14 mouse cellular contexts compared by ENCODE assay signal in the genomic region with DNA sequence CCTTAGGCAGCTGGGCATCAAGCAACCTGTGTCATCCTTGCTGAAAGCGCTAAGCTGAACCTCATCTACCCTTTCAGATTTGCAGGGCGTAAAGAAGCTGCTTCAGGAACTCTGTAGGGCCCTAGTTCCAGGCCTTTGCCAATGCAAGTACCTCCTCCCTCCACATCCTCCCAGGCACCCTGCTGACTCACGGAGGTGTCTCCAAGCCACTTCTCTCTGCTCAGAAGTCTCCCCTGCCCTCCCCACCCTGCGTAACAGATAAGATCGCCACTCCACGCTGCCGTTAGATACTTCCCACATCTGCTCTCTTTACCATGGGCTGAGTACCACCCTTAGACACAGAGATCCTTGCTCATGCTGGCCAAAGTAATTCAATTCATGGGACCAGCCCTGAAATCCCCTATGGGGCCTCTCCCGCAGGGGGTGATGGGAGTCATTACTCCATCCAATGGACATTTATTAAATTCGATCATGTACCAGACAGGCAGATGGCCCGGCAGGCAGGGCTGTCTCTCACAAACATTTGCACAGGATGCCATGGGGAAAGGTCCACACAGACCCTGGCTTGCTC. TPM values are rescaled to one million over a fixed set of nuclear protein-coding genes. Genes with fewer than 3 reads are reported as not detected.
DNase-seq lines count a peak whose midpoint lies in the region; ATAC-seq and TF ChIP-seq lines count a peak whose summit lies in the region.
"Had no signal": no experiment of that assay in that cellular context is flagged by ENCODE, and none has a peak within 500 bp of the region (broad histone marks: within the 10 kb centered on the region; RNA-seq: fewer than 3 reads in every experiment).

No protein-coding gene starts in this region.

- no peak for TF ChIP-seq CTCF in bone marrow, adult 2 months (IDR thresholded peaks at IDR 0.05; ENCODE audit: control insufficient read depth, insufficient read depth, low read length)

- TF ChIP-seq POLR2A in bone marrow, adult 2 months (IDR thresholded peaks at IDR 0.05; ENCODE audit: borderline replicate concordance, control insufficient read depth, low read depth, low read length) = no peak

- ATAC-seq in megakaryocyte-erythroid progenitor cell, adult 5-6 weeks (replicated peaks; ENCODE audit: low FRiP score, low TSS enrichment, poor library complexity, severe bottlenecking) = peak; percentile 48; the same call in 1 of the 2 replicates
- no peak for ATAC-seq in kidney, embryonic 16.5 days (ENCODE audit: low FRiP score, low TSS enrichment)
- ATAC-seq: activated CD4-positive, CD25-positive, alpha-beta regulatory T cell, adult 4 months; midbrain, embryonic 15.5 days had no signal

- WGBS in bone marrow, adult 2 months = 21% methylated on average over 10 of the region's 10 CpGs
- 63% methylated on average over 10 of the region's 10 CpGs for WGBS in kidney, embryonic 16.5 days

- DNase-seq in retina, postnatal 1 day = peak; percentile 27
- no peak for DNase-seq in retina, embryonic 14.5 days (ENCODE audit: low spot score)
- DNase-seq in testis, postnatal 14 days (ENCODE audit: low spot score) = no peak
- DNase-seq in kidney, adult 11 months = no peak
- DNase-seq: cerebellum, adult 8-10 months; heart, postnatal 4 days; liver, embryonic 13.5 days; right cerebral cortex, postnatal 4 days had no signal

- H3K4me2 ChIP-seq in kidney, embryonic 16.5 days (replicated peaks; ENCODE audit: low read depth, low read length) = no peak overlapping the region
- H3K4me2 ChIP-seq: heart, embryonic 11.5 days; liver, embryonic 13.5 days; midbrain, embryonic 15.5 days had no signal

- peaks cover 5% of the 10 kb centered on the region for H3K4me1 ChIP-seq in bone marrow, adult 2 months (ENCODE audit: control insufficient read depth, insufficient read depth, low read length)
- H3K4me1 ChIP-seq in kidney, embryonic 16.5 days (ENCODE audit: insufficient read depth, low read length) = peaks cover 2% of the 10 kb centered on the region

- no peaks in the 10 kb centered on the region for H3K36me3 ChIP-seq in kidney, embryonic 16.5 days (ENCODE audit: insufficient read depth, low read length)
- H3K36me3 ChIP-seq: liver, embryonic 13.5 days; midbrain, embryonic 15.5 days had no signal

- no peak overlapping the region for H3K4me3 ChIP-seq in bone marrow, adult 2 months (replicated peaks; ENCODE audit: control insufficient read depth, low read depth, low read length)
- H3K4me3 ChIP-seq in kidney, embryonic 16.5 days (ENCODE audit: low read length) = no peak overlapping the region
- H3K4me3 ChIP-seq: liver, embryonic 13.5 days; midbrain, embryonic 15.5 days had no signal

- H3K9ac ChIP-seq in kidney, embryonic 16.5 days (replicated peaks; ENCODE audit: low read length) = no peak overlapping the region
- H3K9ac ChIP-seq: liver, embryonic 13.5 days; midbrain, embryonic 15.5 days had no signal

- peak overlapping the region; percentile 34; the same call in 1 of the 2 replicates for H3K27ac ChIP-seq in bone marrow, adult 2 months (ENCODE audit: control insufficient read depth, insufficient read depth, low read depth, low read length, poor library complexity)
- no peak overlapping the region for H3K27ac ChIP-seq in kidney, embryonic 16.5 days (ENCODE audit: low read length)
- H3K27ac ChIP-seq: liver, embryonic 13.5 days had no signal

- H3K9me3 ChIP-seq in kidney, embryonic 16.5 days (ENCODE audit: low read length) = no peaks in the 10 kb centered on the region
- H3K9me3 ChIP-seq: liver, embryonic 13.5 days; midbrain, embryonic 15.5 days had no signal

- no peaks in the 10 kb centered on the region for H3K27me3 ChIP-seq in kidney, embryonic 16.5 days (ENCODE audit: insufficient read depth, low read length)
- H3K27me3 ChIP-seq: liver, embryonic 13.5 days; midbrain, embryonic 15.5 days had no signal

RNA-seq across cellular contexts. Expression of a gene that starts 24.8 kb away (rescaled TPM):
- 5.6 and 11.4 TPM in 2 replicates for polyA plus RNA-seq in bone marrow, adult 2 months (2011; ENCODE audit: insufficient read depth, insufficient read length, low replicate concordance, missing spikeins)
- total RNA-seq in megakaryocyte-erythroid progenitor cell, adult 5-6 weeks (2014; fragmentation: Nextera tagmentation) = 1.3 and 1.6 TPM in 2 replicates
- total RNA-seq in megakaryocyte-erythroid progenitor cell, adult 5-6 weeks (2017) = 2.9 and 3.8 TPM in 2 replicates
- 18.1 and 24.3 TPM in 2 replicates for polyA plus RNA-seq in kidney, embryonic 16.5 days (2015; fragmentation: Nextera tagmentation; extraction: Ambion mirVana)

RNA-seq across cellular contexts. Expression of a gene that starts 30.0 kb away (rescaled TPM):
- 33.6 and 65.3 TPM in 2 replicates for polyA plus RNA-seq in bone marrow, adult 2 months (2011; ENCODE audit: insufficient read depth, insufficient read length, low replicate concordance, missing spikeins)
- 154 and 177 TPM in 2 replicates for total RNA-seq in megakaryocyte-erythroid progenitor cell, adult 5-6 weeks (2014; fragmentation: Nextera tagmentation)
- 99.5 and 128 TPM in 2 replicates for total RNA-seq in megakaryocyte-erythroid progenitor cell, adult 5-6 weeks (2017)
- 520 and 550 TPM in 2 replicates for polyA plus RNA-seq in kidney, embryonic 16.5 days (2015; fragmentation: Nextera tagmentation; extraction: Ambion mirVana)

RNA-seq across cellular contexts. Expression of a gene that starts 55.7 kb away (rescaled TPM):
- 28.4 and 46.7 TPM in 2 replicates for polyA plus RNA-seq in bone marrow, adult 2 months (2011; ENCODE audit: insufficient read depth, insufficient read length, low replicate concordance, missing spikeins)
- total RNA-seq in megakaryocyte-erythroid progenitor cell, adult 5-6 weeks (2014; fragmentation: Nextera tagmentation) = 24.6 and 25.2 TPM in 2 replicates
- total RNA-seq in megakaryocyte-erythroid progenitor cell, adult 5-6 weeks (2017) = 20.4 and 28.7 TPM in 2 replicates
- 48.9 and 50.7 TPM in 2 replicates for polyA plus RNA-seq in kidney, embryonic 16.5 days (2015; fragmentation: Nextera tagmentation; extraction: Ambion mirVana)
